Mouse (Mus musculus): ENCODE data around the gene Hpn. TPM values are rescaled to one million over a fixed set of nuclear protein-coding genes. Genes with fewer than 3 reads are reported as not detected.

Hpn gene
- total and polyA plus RNA-seq, 2 experiments from 2014 or later, result 0.49 to 0.62 TPM

DNA sequence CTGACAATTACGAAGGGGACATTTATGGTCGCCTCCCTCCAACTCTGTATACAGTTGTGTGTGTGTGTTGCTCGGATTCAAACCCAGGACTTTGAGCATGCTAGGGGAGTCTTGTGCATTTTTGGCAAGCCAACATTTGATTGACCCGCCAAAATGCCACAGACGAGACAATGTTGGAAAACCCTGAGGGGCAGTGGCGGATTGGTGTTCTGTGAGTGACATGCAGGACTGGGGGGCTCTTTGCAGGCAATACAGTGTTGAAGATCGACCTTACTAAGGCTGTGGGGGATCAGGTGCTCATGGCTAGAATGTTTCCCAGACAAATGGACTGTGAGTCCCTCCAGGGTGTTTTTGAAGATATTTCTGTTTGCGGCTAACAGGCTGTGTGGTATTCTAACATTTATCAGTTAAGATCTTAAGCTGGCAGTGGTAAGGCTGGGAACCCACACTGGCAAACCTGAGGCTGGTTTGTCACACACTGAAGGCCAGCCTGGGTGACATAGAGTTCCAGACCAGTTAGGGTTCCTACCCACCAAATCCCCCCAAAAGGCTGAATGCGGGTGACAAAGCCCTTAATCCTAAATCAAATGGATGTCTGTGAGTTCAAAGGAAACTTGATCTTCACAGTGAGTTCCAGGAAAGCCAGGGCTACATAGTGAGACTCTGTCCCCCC, 18.1 kb downstream of the Hpn start:
- no peak overlapping the region for H3K4me2 ChIP-seq (ENCODE audit: low read depth, low read length, poor library complexity, severe bottlenecking)
- ATAC-seq (ENCODE audit: low FRiP score) (no peak), DNase-seq (ENCODE audit: low spot score) (no peak)
- H3K4me3 ChIP-seq (ENCODE audit: low read depth, low read length), result no peak overlapping the region
- H3K27me3 ChIP-seq (ENCODE audit: insufficient read depth, low read length), result no peaks in the 10 kb centered on the region
- no peak for TF ChIP-seq CTCF (IDR thresholded peaks at IDR 0.05)
- 72% methylated on average over 9 of the region's 9 CpGs for WGBS
- no peaks in the 10 kb centered on the region for H3K36me3 ChIP-seq (ENCODE audit: insufficient read depth, low read length)
- H3K4me1 ChIP-seq (ENCODE audit: insufficient read depth, low read length), result no peaks in the 10 kb centered on the region
- no peak overlapping the region for H3K9ac ChIP-seq (replicated peaks; ENCODE audit: low read length, poor library complexity, severe bottlenecking)
- no peak overlapping the region for H3K27ac ChIP-seq (ENCODE audit: low read depth, low read length)
- H3K9me3 ChIP-seq (ENCODE audit: low read length), result no peaks in the 10 kb centered on the region

DNA sequence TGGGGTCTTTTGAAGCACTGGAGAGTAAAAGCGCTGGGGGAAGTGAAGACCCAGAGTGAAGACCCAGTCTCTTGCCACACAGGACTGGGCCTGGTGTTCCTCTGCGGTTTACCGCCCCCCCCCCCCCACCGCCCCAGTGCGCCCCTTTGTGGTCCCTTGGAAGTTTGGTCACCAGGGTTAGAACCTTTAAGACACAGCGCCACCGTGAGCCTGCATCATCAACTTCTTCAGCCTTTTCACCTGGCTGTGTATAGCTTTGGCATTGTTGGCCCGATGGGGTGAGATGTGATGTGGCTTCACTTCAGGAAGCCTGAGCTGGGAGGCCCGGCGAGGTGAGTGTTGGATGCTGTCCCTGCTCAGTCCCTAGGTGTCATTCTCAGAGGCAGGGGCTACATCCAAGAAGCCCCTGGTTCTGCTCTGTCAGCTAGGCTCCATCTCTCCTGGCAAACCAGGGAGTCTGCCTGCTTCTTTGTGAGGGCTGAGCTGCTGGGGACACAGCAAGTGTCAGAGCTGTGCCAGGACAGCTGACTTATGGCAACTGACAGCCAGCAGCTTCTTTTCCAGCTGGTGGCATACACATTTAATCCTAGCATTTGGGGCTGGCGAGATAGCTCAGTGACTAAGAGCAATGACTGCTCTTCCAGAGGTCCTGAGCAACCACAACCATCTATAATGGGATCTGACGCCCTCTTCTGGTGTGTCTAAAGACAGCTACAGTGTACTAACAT, 20.2 kb downstream of the Hpn start:
- H3K4me3 ChIP-seq (ENCODE audit: low read depth, low read length), result no peak overlapping the region
- peak; percentile 46 for TF ChIP-seq CTCF (IDR thresholded peaks at IDR 0.05)
- no peak for DNase-seq (ENCODE audit: low spot score)
- no peak overlapping the region for H3K27ac ChIP-seq (ENCODE audit: low read depth, low read length)
- WGBS, result 35% methylated on average over 11 of the region's 12 CpGs
- H3K27me3 ChIP-seq (ENCODE audit: insufficient read depth, low read length), result no peaks in the 10 kb centered on the region
- ATAC-seq (ENCODE audit: low FRiP score), result no peak
- H3K9ac ChIP-seq (replicated peaks; ENCODE audit: low read length, poor library complexity, severe bottlenecking), result no peak overlapping the region
- no peaks in the 10 kb centered on the region for H3K36me3 ChIP-seq (ENCODE audit: insufficient read depth, low read length)
- no peak overlapping the region for H3K4me2 ChIP-seq (ENCODE audit: low read depth, low read length, poor library complexity, severe bottlenecking)
- no peaks in the 10 kb centered on the region for H3K9me3 ChIP-seq (ENCODE audit: low read length)
- no peaks in the 10 kb centered on the region for H3K4me1 ChIP-seq (ENCODE audit: insufficient read depth, low read length)

DNA sequence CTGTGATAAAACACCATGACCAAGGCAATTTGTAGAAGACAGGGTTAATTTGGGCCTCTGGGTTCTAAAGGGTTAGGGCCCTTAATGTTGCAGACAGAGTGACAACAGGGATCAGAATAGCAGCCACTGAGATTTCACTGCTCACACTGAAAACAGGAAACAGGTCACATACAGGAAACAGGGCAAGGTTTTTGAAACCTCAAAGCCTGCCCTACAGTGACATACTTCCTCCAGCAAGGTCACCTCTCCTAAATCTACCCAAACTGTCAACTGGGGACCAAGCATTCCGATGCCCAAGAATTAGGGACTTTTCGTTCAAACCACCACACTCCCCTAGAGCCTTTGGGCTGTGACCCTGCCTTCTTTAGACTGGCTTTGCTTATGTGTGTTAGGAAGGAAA, 25.4 kb downstream of the Hpn start:
- H3K36me3 ChIP-seq (ENCODE audit: insufficient read depth, low read length), result no peaks in the 10 kb centered on the region
- DNase-seq (ENCODE audit: low spot score) (no peak), ATAC-seq (ENCODE audit: low FRiP score) (no peak)
- no peak overlapping the region for H3K27ac ChIP-seq (ENCODE audit: low read depth, low read length)
- no peaks in the 10 kb centered on the region for H3K9me3 ChIP-seq (ENCODE audit: low read length)
- no peak overlapping the region for H3K9ac ChIP-seq (replicated peaks; ENCODE audit: low read length, poor library complexity, severe bottlenecking)
- 95% methylated on average over 2 of the region's 2 CpGs for WGBS
- H3K4me1 ChIP-seq (ENCODE audit: insufficient read depth, low read length), result no peaks in the 10 kb centered on the region
- H3K4me2 ChIP-seq (ENCODE audit: low read depth, low read length, poor library complexity, severe bottlenecking), result no peak overlapping the region
- no peaks in the 10 kb centered on the region for H3K27me3 ChIP-seq (ENCODE audit: insufficient read depth, low read length)
- no peak for TF ChIP-seq CTCF (IDR thresholded peaks at IDR 0.05)
- H3K4me3 ChIP-seq (ENCODE audit: low read depth, low read length), result no peak overlapping the region

DNA sequence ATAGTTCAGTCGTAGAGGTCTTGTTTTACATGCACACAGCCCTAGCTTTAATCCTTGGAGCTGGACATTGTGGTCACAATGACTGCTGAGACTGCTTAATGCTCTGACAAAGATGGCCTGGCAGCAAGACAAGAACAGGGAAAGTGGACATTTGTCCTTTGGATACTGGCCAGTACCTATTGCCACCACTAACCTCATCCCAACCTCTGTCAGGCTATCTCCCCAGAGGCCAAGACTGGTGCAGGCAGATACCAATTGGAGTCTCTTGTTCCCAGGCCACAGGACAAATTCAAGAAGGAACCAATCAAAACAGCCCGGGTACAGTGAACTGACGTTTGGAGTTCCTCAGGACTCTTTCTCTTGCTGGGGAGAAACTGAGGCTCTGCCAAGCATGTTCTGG, 26.9 kb downstream of the Hpn start:
- WGBS, result 59% methylated on average over 3 of the region's 3 CpGs

DNA sequence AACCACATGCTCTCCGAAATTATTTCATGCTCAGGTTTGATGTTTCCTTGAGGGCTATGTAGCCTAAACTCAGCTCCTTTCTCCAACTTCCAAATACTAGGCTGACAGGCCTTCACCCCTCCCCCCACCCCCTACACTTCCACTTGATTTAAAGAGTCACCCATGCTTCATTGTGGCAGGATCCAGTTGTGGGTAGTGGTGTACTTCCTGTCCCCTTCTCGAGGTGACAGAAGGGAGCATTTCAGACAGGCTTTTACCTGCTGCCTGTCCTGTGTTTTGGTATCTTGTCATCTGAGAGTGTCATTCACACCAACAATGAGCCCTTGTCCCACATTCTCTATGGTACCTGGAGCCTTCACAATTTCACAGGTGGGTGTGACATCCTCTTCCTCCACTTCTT, 27.8 kb downstream of the Hpn start:
- no peak for ATAC-seq (ENCODE audit: low FRiP score)
- 83% methylated on average over 2 of the region's 2 CpGs for WGBS
- no peaks in the 10 kb centered on the region for H3K27me3 ChIP-seq (ENCODE audit: insufficient read depth, low read length)

More for the DNA sequence above, 26.9 kb downstream of the Hpn start:
- ATAC-seq (ENCODE audit: low FRiP score) (no peak), DNase-seq (ENCODE audit: low spot score) (no peak)
- Histone ChIP-seq H3K36me3 (ENCODE audit: insufficient read depth, low read length) (no peaks in the 10 kb centered on the region), H3K27ac (ENCODE audit: low read depth, low read length) (no peak overlapping the region), H3K9ac (replicated peaks; ENCODE audit: low read length, poor library complexity, severe bottlenecking) (no peak overlapping the region), H3K4me1 (ENCODE audit: insufficient read depth, low read length) (no peaks in the 10 kb centered on the region), H3K4me2 (ENCODE audit: low read depth, low read length, poor library complexity, severe bottlenecking) (no peak overlapping the region), H3K27me3 (ENCODE audit: insufficient read depth, low read length) (no peaks in the 10 kb centered on the region), H3K9me3 (ENCODE audit: low read length) (no peaks in the 10 kb centered on the region), H3K4me3 (ENCODE audit: low read depth, low read length) (no peak overlapping the region)
- no peak for TF ChIP-seq CTCF (IDR thresholded peaks at IDR 0.05)

DNA sequence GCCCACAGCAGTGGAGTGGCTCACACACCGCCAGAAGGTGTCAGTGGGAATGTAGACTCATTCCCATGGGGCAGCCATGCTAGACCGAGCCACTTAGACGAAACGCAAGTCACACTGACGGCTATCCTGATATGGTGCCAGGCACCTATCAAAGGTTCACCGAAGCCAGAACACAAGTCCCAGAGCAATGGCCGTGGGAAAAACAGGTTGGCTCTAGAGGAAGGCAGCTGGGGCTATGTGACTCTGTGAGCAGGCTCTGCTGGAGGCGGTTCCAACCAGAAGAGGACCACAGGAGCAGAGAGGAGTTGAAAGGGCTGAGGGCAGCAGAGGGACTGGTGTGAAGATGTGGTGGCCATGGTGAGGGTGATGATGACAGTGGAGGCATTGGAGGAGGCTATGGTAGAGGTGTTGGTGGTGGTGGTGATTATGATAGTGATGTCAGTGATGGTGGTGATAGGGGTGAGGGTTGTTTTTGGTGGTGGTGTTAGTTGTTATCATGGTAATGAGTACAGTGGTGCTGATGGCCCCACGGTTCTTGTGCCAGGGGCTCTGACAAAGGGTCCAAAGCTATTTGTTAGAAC, 28.8 kb downstream of the Hpn start:
- H3K4me1 ChIP-seq (ENCODE audit: insufficient read depth, low read length), result no peaks in the 10 kb centered on the region
- no peak overlapping the region for H3K4me2 ChIP-seq (ENCODE audit: low read depth, low read length, poor library complexity, severe bottlenecking)
- H3K27ac ChIP-seq (ENCODE audit: low read depth, low read length), result no peak overlapping the region
- no peak for DNase-seq (ENCODE audit: low spot score)
- ATAC-seq (ENCODE audit: low FRiP score), result no peak
- H3K9ac ChIP-seq (replicated peaks; ENCODE audit: low read length, poor library complexity, severe bottlenecking), result no peak overlapping the region
- no peak for TF ChIP-seq CTCF (IDR thresholded peaks at IDR 0.05)
- 94% methylated on average over 9 of the region's 9 CpGs for WGBS
- no peaks in the 10 kb centered on the region for H3K36me3 ChIP-seq (ENCODE audit: insufficient read depth, low read length)
- no peaks in the 10 kb centered on the region for H3K27me3 ChIP-seq (ENCODE audit: insufficient read depth, low read length)
- no peak overlapping the region for H3K4me3 ChIP-seq (ENCODE audit: low read depth, low read length)
- no peaks in the 10 kb centered on the region for H3K9me3 ChIP-seq (ENCODE audit: low read length)

More for the DNA sequence above, 27.8 kb downstream of the Hpn start:
- Histone ChIP-seq H3K4me1 (ENCODE audit: insufficient read depth, low read length) (no peaks in the 10 kb centered on the region), H3K9me3 (ENCODE audit: low read length) (no peaks in the 10 kb centered on the region), H3K4me2 (ENCODE audit: low read depth, low read length, poor library complexity, severe bottlenecking) (no peak overlapping the region), H3K36me3 (ENCODE audit: insufficient read depth, low read length) (no peaks in the 10 kb centered on the region), H3K9ac (replicated peaks; ENCODE audit: low read length, poor library complexity, severe bottlenecking) (no peak overlapping the region), H3K27ac (ENCODE audit: low read depth, low read length) (no peak overlapping the region), H3K4me3 (ENCODE audit: low read depth, low read length) (no peak overlapping the region)
- DNase-seq (ENCODE audit: low spot score), result no peak
- TF ChIP-seq CTCF (IDR thresholded peaks at IDR 0.05), result no peak
